Mouse (Mus musculus) heart, embryonic 15.5 days (tissue): Measurements from ENCODE around the gene Csf1. TPM values are rescaled to one million over a fixed set of nuclear protein-coding genes. Genes with fewer than 3 reads are reported as not detected.

ENCODE experiments used
- ATAC-seq: fragments of 200-750 bp; cut with Nextera tagmentation; replicated peaks from 2 replicates; pipeline ENCODE4 v1.8.0; 2017; ENCODE audit warnings: low read depth, moderate TSS enrichment; ENCODE audit not compliant: insufficient number of reproducible peaks, insufficient read depth, low FRiP score
- H3K27ac ChIP-seq: fragments of 300-500 bp; sonication (generic); 2 replicates; pipeline ENCODE4 v1.5.1; 2015; ENCODE audit warnings: mild to moderate bottlenecking, inconsistent platforms
- H3K27me3 ChIP-seq: fragments of 300-500 bp; sonication (generic); 2 replicates; pipeline ENCODE4 v1.6.1; 2015; ENCODE audit warnings: inconsistent platforms
- H3K36me3 ChIP-seq: fragments of 300-500 bp; sonication (generic); 2 replicates; pipeline ENCODE4 v1.6.1; 2015; ENCODE audit warnings: mild to moderate bottlenecking, inconsistent platforms
- H3K4me1 ChIP-seq: fragments of 300-500 bp; sonication (generic); replicated peaks from 2 replicates; pipeline ENCODE4 v1.6.1; 2015; ENCODE audit warnings: inconsistent platforms
- H3K4me2 ChIP-seq: fragments of 300-500 bp; sonication (generic); 2 replicates; pipeline ENCODE4 v1.6.1; 2015; ENCODE audit warnings: inconsistent platforms, mild to moderate bottlenecking, moderate library complexity
- H3K4me3 ChIP-seq: fragments of 300-500 bp; sonication (generic); 2 replicates; pipeline ENCODE4 v1.5.1; 2015; ENCODE audit warnings: mild to moderate bottlenecking, inconsistent platforms
- H3K9ac ChIP-seq: fragments of 300-500 bp; sonication (generic); 2 replicates; pipeline ENCODE4 v1.6.1; 2015; ENCODE audit warnings: mild to moderate bottlenecking, inconsistent platforms
- H3K9me3 ChIP-seq: fragments of 300-500 bp; sonication (generic); replicated peaks from 2 replicates; pipeline ENCODE4 v1.6.1; 2016; ENCODE audit warnings: inconsistent platforms
- WGBS: fragments of 180-500 bp; shearing (Covaris S2); methylation state at CpG from one replicate; pipeline ENCODE4 v1.1.7; 2015; ENCODE audit warnings: mixed read lengths; 5-methylcytosine and 5-hydroxymethylcytosine counted together
- polyA plus RNA-seq: library from polyadenylated mRNA; unstranded; fragments of >200 nt; fragmentation: Nextera tagmentation; extraction: Ambion mirVana; gene quantifications from 2 replicates; pipeline ENCODE4 v1.2.1, GENCODE M21; 2015

The Csf1 gene
- polyA plus RNA-seq, 1 experiment from 2014 or later: 8.0 TPM

DNA sequence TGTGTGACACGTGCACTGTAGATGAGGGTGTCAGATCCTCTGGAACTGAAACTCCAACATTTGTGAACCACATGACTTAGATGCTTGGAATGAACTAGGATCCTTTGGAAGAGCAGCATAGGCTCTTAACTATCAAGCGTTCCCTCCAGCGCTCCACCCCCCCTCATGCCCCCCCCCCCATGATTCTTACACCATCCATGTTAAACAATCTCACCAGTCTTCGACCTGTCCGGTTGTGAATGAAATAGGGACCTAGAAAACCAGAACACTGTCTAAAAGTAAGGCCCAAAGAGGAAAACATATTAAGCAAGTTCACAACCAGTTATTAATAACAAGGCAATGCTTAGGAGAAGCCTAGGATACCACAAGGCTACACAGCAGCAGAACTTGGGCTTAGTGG is 32.5 kb upstream of the Csf1 start:
- Histone ChIP-seq H3K36me3 (no peaks in the 10 kb centered on the region), H3K27ac (peak overlapping the region; percentile 74), H3K27me3 (no peaks in the 10 kb centered on the region), H3K9me3 (no peaks in the 10 kb centered on the region), H3K4me2 (no peak overlapping the region), H3K4me1 (peaks cover 24% of the 10 kb centered on the region), H3K9ac (no peak overlapping the region), H3K4me3 (no peak overlapping the region)
- no peak for ATAC-seq
- WGBS: 68% methylated on average over 5 of the region's 5 CpGs

DNA sequence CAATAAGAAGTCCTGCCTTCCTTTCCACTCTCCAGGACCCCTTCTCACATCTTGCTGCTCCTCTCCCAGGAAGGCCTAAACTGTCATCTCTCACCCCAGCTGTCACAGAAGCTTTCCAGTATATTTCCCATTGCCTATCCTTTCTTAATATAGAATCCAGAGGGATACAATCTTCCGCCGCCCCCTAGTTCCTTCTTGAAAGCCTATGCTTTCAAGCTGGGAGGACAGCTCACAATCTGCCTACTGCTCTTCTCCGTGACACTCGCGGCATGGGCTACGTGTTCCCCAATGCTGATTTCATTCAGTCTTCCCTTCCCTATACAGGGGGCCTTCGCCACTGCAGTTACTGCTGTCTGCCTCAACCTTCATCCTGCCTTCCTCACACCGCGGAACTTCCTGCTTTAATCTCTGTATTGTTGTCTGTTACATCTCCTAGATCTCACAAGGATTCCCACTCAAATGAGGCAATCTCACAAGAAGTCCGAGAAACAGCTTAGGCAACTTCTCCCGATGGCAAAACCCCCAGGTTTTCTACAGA is 30.6 kb upstream of the Csf1 start:
- Histone ChIP-seq H3K9ac (no peak overlapping the region), H3K27ac (no peak overlapping the region), H3K4me3 (no peak overlapping the region), H3K4me1 (peaks cover 43% of the 10 kb centered on the region), H3K27me3 (no peaks in the 10 kb centered on the region), H3K36me3 (no peaks in the 10 kb centered on the region), H3K9me3 (no peaks in the 10 kb centered on the region), H3K4me2 (no peak overlapping the region)
- WGBS: 70% methylated on average over 11 of the region's 11 CpGs
- no peak for ATAC-seq

DNA sequence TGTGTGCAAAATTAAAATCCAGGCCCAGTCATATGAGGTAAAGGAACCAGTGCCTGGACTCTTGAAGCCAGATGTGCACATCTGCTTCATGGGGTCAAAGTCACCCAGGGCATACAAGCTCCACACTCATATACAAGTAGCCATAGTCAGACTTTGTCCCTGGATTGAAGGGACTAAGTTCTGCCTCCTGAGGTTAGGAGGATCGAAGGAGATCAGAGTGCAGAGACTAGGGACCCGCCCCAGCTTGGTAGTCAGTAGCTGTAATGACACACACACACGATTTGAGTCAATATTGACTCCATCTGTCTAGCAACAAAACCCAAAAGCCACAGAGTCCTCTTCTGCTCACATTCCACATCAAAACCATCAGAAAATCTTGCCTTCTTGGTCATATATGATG is 30.0 kb upstream of the Csf1 start:
- Histone ChIP-seq H3K27ac (no peak overlapping the region), H3K27me3 (no peaks in the 10 kb centered on the region), H3K9ac (no peak overlapping the region), H3K9me3 (no peaks in the 10 kb centered on the region), H3K4me2 (no peak overlapping the region), H3K4me1 (peaks cover 49% of the 10 kb centered on the region), H3K4me3 (no peak overlapping the region), H3K36me3 (no peaks in the 10 kb centered on the region)
- ATAC-seq: no peak
- 92% methylated on average over 3 of the region's 3 CpGs for WGBS

DNA sequence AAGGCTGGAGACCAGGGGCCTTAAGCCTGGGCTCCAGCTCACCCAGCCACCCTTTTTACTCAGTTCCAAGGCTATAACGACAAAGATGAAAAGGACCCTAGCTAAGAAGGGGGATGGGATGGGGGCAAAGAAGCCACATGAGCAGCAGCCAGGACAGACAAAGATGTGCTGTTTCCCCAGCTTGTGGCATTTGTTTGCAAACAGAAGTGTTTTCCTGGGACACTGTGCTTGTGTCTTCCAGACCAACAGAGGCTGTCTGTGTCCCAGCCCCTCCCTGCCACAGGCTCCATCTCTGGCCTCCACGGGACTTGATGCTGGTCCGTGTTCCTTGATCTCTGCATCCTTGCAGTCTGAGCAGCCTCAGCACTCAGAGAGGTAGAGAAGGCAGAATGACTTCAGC is 28.6 kb upstream of the Csf1 start:
- H3K4me1 ChIP-seq: peaks cover 50% of the 10 kb centered on the region
- no peak overlapping the region for H3K4me2 ChIP-seq
- H3K27me3 ChIP-seq: no peaks in the 10 kb centered on the region
- no peak overlapping the region for H3K9ac ChIP-seq
- H3K9me3 ChIP-seq: no peaks in the 10 kb centered on the region
- WGBS: 82% methylated on average over 3 of the region's 3 CpGs
- no peaks in the 10 kb centered on the region for H3K36me3 ChIP-seq
- no peak for ATAC-seq
- no peak overlapping the region for H3K27ac ChIP-seq
- no peak overlapping the region for H3K4me3 ChIP-seq

DNA sequence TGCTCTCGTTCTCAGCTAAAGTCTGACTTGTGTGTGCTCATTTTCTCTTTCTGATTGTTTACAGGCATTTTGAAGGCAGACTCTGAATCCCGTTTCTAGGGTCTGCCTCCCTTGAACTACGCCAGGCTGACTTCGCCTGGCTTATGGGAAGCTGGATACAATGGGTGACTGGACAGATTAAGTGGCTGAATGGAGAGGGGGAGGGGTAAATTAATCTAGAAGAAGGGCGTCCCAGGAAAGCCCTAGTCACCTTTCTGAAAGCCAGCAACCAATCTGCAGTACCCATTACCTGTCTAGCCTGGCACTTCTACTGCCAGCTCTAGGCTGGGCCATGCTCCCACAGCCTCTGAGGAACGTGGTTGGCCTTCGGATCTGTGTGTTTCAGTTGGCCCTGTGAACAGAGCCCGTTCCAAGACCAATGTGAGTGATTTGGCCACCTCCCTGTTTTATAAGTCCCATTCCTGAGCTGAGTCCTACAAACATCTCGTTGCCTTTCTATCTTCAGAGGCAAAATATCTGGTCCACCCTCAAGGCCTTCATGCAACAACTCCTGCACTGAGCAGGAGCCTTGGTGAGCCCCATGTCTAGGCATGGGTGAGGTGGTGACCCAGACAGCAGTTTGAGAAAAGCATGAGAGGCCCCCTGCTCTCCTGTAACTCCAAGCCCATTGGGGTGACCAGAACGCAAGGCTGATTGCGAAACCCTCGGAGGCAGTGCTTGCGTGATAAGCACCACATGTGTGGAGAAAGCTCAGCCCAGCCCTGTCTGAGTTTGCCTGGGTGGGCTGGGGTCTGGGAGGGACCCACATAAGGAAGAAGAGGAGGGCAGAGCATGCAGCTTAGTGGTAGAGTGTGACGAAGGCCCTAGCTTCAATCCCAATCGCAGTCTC is 27.6 kb upstream of the Csf1 start:
- no peak overlapping the region for H3K4me2 ChIP-seq

DNA sequence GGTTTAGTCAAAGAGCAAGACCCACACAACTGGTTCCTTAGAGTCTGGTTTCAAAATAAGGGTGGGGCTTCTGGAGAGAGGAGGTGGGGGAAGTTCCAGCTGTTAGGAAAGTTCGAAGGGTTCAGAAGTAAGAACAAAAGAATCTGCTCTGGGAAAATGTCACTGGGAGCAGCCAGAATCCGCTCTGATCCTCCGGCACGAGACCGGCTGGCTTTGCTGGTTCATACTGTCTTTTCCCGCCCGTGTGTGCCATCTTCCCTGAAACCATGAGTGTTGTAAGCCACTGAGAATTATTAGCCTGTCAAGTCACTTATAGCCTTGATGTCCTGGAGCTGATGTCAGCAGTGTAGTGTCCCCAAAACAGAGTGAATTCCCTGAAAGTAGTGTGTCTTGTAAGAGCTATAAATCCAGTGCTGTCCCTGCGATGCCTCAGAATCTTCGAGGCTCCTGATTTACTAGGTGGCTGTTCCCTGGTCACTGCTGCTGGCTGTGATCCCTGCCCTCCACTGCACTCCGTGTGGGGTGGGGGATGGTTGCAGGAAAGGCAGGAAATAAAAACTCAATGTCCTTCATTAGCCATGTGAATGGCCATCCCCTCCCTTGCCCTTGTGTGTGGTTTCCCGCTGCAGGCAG is 26.8 kb upstream of the Csf1 start:
- Histone ChIP-seq H3K9ac (no peak overlapping the region), H3K36me3 (no peaks in the 10 kb centered on the region), H3K4me2 (no peak overlapping the region), H3K4me1 (peaks cover 38% of the 10 kb centered on the region), H3K27ac (no peak overlapping the region), H3K27me3 (no peaks in the 10 kb centered on the region), H3K4me3 (no peak overlapping the region), H3K9me3 (no peaks in the 10 kb centered on the region)
- no peak for ATAC-seq
- 58% methylated on average over 11 of the region's 11 CpGs for WGBS

More for the DNA sequence above, 27.6 kb upstream of the Csf1 start:
- WGBS: 75% methylated on average over 15 of the region's 15 CpGs
- no peaks in the 10 kb centered on the region for H3K9me3 ChIP-seq
- H3K4me1 ChIP-seq: peaks cover 40% of the 10 kb centered on the region
- no peak for ATAC-seq
- no peak overlapping the region for H3K27ac ChIP-seq
- no peak overlapping the region for H3K9ac ChIP-seq
- H3K36me3 ChIP-seq: no peaks in the 10 kb centered on the region
- H3K27me3 ChIP-seq: no peaks in the 10 kb centered on the region
- no peak overlapping the region for H3K4me3 ChIP-seq

DNA sequence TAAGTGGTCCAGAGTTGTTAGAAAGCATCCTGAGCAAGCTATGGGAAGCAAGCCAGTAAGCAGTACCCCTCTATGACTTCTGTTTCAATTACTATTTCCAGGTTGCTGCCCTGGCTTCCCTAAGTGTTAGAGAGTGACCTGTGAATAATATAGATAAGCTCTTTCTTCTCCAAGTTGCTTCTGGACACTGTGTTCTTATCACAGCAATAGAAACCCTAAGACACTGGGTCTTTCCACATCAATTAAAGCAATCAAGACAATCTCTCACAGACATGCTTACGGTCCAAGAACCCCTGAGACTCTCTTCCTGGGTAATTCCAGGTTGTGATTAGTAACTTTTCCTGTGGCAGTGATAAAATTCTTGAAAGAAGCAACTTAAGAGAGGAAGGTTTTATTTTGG is 26.1 kb upstream of the Csf1 start:
- no peaks in the 10 kb centered on the region for H3K9me3 ChIP-seq
- no peak overlapping the region for H3K9ac ChIP-seq
- 82% methylated on average over 1 of the region's 1 CpGs for WGBS
- H3K27me3 ChIP-seq: no peaks in the 10 kb centered on the region
- no peak overlapping the region for H3K27ac ChIP-seq
- peaks cover 38% of the 10 kb centered on the region for H3K4me1 ChIP-seq
- H3K4me2 ChIP-seq: no peak overlapping the region
- no peaks in the 10 kb centered on the region for H3K36me3 ChIP-seq
- no peak overlapping the region for H3K4me3 ChIP-seq
- no peak for ATAC-seq

DNA sequence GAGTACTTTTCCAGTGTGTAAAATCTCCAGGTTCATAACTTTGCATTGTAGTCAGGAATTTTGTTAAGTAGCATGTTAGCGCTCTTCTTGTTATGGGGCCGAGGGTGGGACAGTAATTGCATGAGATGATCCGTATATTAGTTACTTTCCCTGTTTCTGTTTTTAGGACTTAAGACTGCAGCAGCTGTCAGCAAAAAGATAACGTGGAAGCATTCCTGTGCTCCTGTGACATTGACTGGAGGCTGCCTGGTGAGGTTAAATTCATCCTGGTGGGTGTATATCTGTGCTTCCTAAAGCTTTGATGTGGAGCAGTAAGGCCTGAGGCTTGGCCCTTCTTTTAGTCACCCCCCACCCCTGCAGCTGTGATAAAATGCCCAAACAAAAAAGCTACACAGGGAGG is 25.3 kb upstream of the Csf1 start:
- no peak overlapping the region for H3K4me2 ChIP-seq
- no peaks in the 10 kb centered on the region for H3K36me3 ChIP-seq
- H3K27ac ChIP-seq: no peak overlapping the region
- H3K4me3 ChIP-seq: no peak overlapping the region
- H3K27me3 ChIP-seq: no peaks in the 10 kb centered on the region
- H3K9me3 ChIP-seq: no peaks in the 10 kb centered on the region
- peaks cover 33% of the 10 kb centered on the region for H3K4me1 ChIP-seq
- H3K9ac ChIP-seq: no peak overlapping the region
- WGBS: 41% methylated on average over 4 of the region's 4 CpGs
- ATAC-seq: no peak

DNA sequence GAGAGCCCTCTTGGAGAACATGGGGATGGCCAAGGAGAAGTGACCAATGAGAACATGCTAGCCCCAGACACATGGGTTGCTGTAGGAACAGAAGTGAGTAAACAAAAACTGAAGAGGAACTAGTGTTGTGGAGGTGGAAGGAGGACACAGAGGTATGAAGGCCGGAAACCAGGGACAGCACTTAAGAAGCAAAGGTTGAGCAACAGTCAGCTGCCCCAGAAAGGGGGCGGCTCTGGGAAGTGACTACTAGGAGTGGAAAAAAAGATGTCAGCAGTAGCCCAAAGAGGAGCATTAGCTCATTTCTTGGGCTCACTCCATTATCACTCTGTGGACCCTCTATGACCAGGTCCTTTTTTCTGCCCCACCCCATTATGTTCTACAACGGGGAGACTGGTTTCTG is 23.0 kb upstream of the Csf1 start:
- H3K4me3 ChIP-seq: no peak overlapping the region
- no peak overlapping the region for H3K4me2 ChIP-seq
- WGBS: 88% methylated on average over 3 of the region's 3 CpGs
- no peaks in the 10 kb centered on the region for H3K36me3 ChIP-seq
- no peak overlapping the region for H3K27ac ChIP-seq
- no peak overlapping the region for H3K9ac ChIP-seq
- no peaks in the 10 kb centered on the region for H3K27me3 ChIP-seq
- H3K9me3 ChIP-seq: no peaks in the 10 kb centered on the region
- peaks cover 33% of the 10 kb centered on the region for H3K4me1 ChIP-seq
- no peak for ATAC-seq

DNA sequence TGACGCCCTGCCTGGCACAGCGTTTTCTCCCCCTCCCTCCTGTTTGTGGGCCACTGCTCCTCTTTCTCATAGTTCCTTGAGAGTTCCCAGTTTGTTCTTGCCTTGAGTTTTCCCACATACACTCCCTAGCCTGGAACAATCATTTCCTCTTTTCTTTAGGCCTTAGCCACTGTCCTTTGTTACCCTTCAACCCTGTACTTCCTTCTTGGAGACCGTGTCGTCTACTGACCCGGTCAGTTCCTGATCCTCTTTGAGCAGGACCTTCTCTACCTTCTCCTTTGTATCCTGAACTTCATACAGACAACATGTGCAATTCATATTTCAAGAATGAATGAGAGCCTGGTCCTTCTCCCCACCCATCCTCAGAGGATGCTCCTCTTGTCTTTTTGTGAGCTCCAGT is 21.0 kb upstream of the Csf1 start:
- Histone ChIP-seq H3K4me1 (peaks cover 16% of the 10 kb centered on the region), H3K36me3 (no peaks in the 10 kb centered on the region), H3K27me3 (no peaks in the 10 kb centered on the region), H3K27ac (no peak overlapping the region), H3K9me3 (no peaks in the 10 kb centered on the region), H3K4me3 (no peak overlapping the region), H3K4me2 (no peak overlapping the region), H3K9ac (no peak overlapping the region)
- WGBS: 75% methylated on average over 5 of the region's 5 CpGs
- no peak for ATAC-seq

DNA sequence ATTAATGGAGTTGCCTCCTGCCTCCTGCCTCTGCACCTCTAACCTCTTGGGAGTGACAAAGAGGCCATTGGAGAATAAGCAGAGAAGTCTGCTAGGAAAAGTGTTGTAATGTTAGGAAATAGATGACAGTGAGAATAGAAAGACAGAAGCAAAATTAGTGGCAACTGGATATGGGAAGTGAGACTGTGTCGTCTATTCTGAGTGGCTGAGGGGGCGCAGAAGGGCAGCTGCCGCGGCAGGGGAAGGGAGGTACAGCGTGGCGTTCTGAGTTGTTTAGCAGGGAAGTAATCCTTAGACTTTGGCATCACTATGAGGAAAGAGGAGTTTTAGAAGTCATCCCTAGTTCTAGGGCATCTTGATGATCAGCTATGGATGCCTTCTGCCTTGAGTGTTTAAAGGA is 17.7 kb upstream of the Csf1 start:
- Histone ChIP-seq H3K4me3 (no peak overlapping the region), H3K9ac (no peak overlapping the region), H3K27ac (no peak overlapping the region), H3K9me3 (no peaks in the 10 kb centered on the region), H3K4me2 (no peak overlapping the region), H3K4me1 (peaks cover 13% of the 10 kb centered on the region), H3K36me3 (no peaks in the 10 kb centered on the region), H3K27me3 (no peaks in the 10 kb centered on the region)
- no peak for ATAC-seq
- WGBS: 68% methylated on average over 6 of the region's 6 CpGs
